Mouse (Mus musculus) stomach, postnatal 0 days (tissue): ENCODE measurements around the gene Acvr1b.

Experiments used
- CTCF ChIP-seq: IDR thresholded peaks from 2 replicates; pipeline ENCODE4 v1.5.1; 2016; ENCODE audit warnings: antibody characterized with exemption, low read depth, mild to moderate bottlenecking, moderate library complexity
- EP300 ChIP-seq: optimal IDR thresholded peaks from 2 replicates; pipeline ENCODE3; 2016; ENCODE audit warnings: antibody characterized with exemption

DNA sequence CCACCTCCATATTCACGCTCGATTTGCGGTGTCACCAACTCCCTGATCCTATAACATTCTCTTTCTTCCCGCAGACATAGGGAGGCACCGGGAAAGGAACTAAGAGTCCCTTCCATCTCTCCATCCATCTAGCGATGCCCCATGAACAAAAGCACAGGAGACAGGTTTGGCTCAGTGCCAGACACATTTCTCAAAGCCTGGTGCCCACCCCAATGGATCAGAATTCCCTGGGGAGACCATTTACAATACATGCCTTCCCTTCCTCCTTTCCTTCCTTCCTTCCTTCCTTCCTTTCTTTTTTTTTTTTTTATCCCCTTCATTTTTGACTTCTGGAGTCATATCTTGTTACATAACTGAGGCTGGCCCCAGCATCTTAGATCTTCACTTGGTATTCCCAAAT lies 41.8 kb upstream of the Acvr1b start:
- TF ChIP-seq CTCF (no peak), EP300 (no peak)
